Mouse (Mus musculus): ENCODE measurements around the gene Plxnc1.

DNA sequence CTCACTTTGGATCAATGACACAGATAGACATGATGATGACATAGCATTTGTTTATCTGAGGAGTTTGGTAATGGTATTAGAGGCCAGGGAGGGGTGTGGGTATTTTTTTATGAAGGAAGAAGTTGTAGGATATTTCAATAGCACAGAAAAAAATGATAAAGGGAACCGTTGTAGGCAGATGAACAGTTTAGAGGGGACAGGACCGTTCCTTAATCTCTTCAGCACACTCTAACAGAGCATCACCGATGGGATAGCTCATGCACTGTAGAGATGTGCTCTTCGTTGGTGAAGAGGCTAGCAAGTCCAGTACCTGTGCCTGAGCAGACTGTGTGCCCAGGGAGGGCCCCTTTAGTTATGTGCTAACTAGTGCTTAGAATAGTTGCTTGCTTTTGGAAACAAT lies 165.3 kb downstream of the Plxnc1 start:
- TF ChIP-seq CTCF (conservative IDR thresholded peaks at IDR 0.05; ENCODE audit: low read length), result no peak
- TF ChIP-seq NANOG (IDR thresholded peaks at IDR 0.05; ENCODE audit: borderline replicate concordance, low read length), result no peak

Measured in E14TG2a.4 (cell line).